Mouse (Mus musculus): Measurements from ENCODE around the gene Grid1. TPM values are rescaled to one million over a fixed set of nuclear protein-coding genes. Genes with fewer than 3 reads are reported as not detected.

The Grid1 gene
- total and polyA plus RNA-seq, 2 experiments from 2014 or later, result 10.5 to 39.4 TPM

- no peak for DNase-seq (ENCODE audit: low spot score)
- H3K9ac ChIP-seq (replicated peaks; ENCODE audit: low read length, poor library complexity, severe bottlenecking), result no peak overlapping the region
- WGBS, result 91% methylated on average over 2 of the region's 2 CpGs
- no peak for TF ChIP-seq CTCF (IDR thresholded peaks at IDR 0.05)
- no peak overlapping the region for H3K4me3 ChIP-seq (ENCODE audit: low read depth, low read length)
- H3K4me1 ChIP-seq (ENCODE audit: insufficient read depth, low read length), result no peaks in the 10 kb centered on the region; the same call in 1 of the 2 replicates
- no peak for ATAC-seq (ENCODE audit: low FRiP score)
- H3K4me2 ChIP-seq (ENCODE audit: low read depth, low read length, poor library complexity, severe bottlenecking), result no peak overlapping the region
- H3K27me3 ChIP-seq (ENCODE audit: insufficient read depth, low read length), result no peaks in the 10 kb centered on the region
- no peaks in the 10 kb centered on the region for H3K9me3 ChIP-seq (ENCODE audit: low read length)
- no peaks in the 10 kb centered on the region for H3K36me3 ChIP-seq (ENCODE audit: insufficient read depth, low read length)
- no peak overlapping the region for H3K27ac ChIP-seq (ENCODE audit: low read depth, low read length)
These were observed 300.2 kb downstream of the Grid1 start for GRCm38 (mm10) chr14:35120089-35120488.

DNA sequence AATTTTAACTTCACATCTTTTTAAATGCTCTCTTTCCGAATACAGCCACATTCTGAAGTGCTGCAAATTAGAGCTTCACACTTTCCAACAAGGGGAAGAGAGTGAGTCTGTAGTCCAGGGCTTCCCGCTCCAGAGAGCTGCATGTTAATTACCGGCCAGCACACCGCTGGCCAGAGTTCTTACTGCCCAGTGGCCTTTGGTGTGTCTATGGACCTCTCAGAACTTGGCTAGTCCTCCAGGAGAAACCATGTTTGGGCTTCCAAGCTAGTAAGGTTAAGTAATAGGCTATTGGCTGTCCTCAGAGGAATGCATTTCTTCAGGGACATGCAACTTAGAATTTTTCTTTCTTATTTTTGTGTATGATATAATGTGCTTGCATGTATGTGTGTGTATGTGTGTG lies 301.0 kb downstream of the Grid1 start:
- Histone ChIP-seq H3K27me3 (ENCODE audit: insufficient read depth, low read length) (no peaks in the 10 kb centered on the region), H3K4me2 (ENCODE audit: low read depth, low read length, poor library complexity, severe bottlenecking) (no peak overlapping the region), H3K4me1 (ENCODE audit: insufficient read depth, low read length) (no peaks in the 10 kb centered on the region; the same call in 1 of the 2 replicates), H3K9ac (replicated peaks; ENCODE audit: low read length, poor library complexity, severe bottlenecking) (no peak overlapping the region), H3K9me3 (ENCODE audit: low read length) (no peaks in the 10 kb centered on the region), H3K27ac (ENCODE audit: low read depth, low read length) (no peak overlapping the region), H3K4me3 (ENCODE audit: low read depth, low read length) (no peak overlapping the region), H3K36me3 (ENCODE audit: insufficient read depth, low read length) (no peaks in the 10 kb centered on the region)
- DNase-seq (ENCODE audit: low spot score) (no peak), ATAC-seq (ENCODE audit: low FRiP score) (no peak)
- WGBS, result 95% methylated on average over 4 of the region's 4 CpGs
- TF ChIP-seq CTCF (IDR thresholded peaks at IDR 0.05), result no peak

- Histone ChIP-seq H3K4me1 (ENCODE audit: insufficient read depth, low read length) (no peaks in the 10 kb centered on the region; the same call in 1 of the 2 replicates), H3K4me2 (ENCODE audit: low read depth, low read length, poor library complexity, severe bottlenecking) (no peak overlapping the region), H3K9ac (replicated peaks; ENCODE audit: low read length, poor library complexity, severe bottlenecking) (no peak overlapping the region), H3K4me3 (ENCODE audit: low read depth, low read length) (no peak overlapping the region), H3K9me3 (ENCODE audit: low read length) (no peaks in the 10 kb centered on the region), H3K27me3 (ENCODE audit: insufficient read depth, low read length) (no peaks in the 10 kb centered on the region), H3K27ac (ENCODE audit: low read depth, low read length) (no peak overlapping the region), H3K36me3 (ENCODE audit: insufficient read depth, low read length) (no peaks in the 10 kb centered on the region)
- DNase-seq (ENCODE audit: low spot score) (no peak), ATAC-seq (ENCODE audit: low FRiP score) (0 out of 2 replicates have a peak, but pooled peaks have one; percentile 18)
- TF ChIP-seq CTCF (IDR thresholded peaks at IDR 0.05), result no peak
- 75% methylated on average over 3 of the region's 3 CpGs for WGBS
These were observed 302.2 kb downstream of the Grid1 start for GRCm38 (mm10) chr14:35122111-35122510.

DNA sequence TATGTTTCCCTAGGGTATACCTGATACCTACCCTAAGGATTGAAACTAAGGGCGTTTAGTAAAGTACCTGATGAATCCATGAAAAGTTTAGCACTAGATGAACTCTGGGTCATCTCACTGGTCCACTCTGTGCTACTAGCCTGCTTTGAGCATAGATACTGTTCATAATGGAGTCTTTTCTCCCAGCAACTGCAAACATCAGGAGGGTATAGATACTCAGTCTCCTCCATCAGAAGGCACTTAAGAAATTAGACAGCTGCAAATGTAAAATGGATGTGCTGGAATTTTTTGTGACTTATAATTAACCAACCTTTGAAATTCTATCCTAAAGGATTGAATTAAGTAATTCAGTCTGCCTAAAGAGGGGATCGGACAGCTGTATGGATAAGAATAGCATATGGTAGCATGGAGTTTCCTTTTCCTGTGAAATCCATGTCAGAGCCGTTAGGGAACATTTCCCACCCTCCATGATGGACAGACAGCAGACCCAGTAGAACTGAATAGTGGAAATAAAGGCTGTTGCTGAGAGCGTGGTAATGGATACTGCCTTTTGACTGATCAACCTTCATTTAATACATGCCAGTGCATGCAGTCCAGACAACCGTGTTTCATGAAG lies 303.5 kb downstream of the Grid1 start:
- Histone ChIP-seq H3K9me3 (ENCODE audit: low read length) (no peaks in the 10 kb centered on the region), H3K36me3 (ENCODE audit: insufficient read depth, low read length) (no peaks in the 10 kb centered on the region), H3K4me1 (ENCODE audit: insufficient read depth, low read length) (no peaks in the 10 kb centered on the region; the same call in 1 of the 2 replicates), H3K9ac (replicated peaks; ENCODE audit: low read length, poor library complexity, severe bottlenecking) (no peak overlapping the region), H3K4me2 (ENCODE audit: low read depth, low read length, poor library complexity, severe bottlenecking) (no peak overlapping the region), H3K27ac (ENCODE audit: low read depth, low read length) (no peak overlapping the region), H3K27me3 (ENCODE audit: insufficient read depth, low read length) (no peaks in the 10 kb centered on the region), H3K4me3 (ENCODE audit: low read depth, low read length) (no peak overlapping the region)
- no peak for ATAC-seq (ENCODE audit: low FRiP score)
- 86% methylated on average over 5 of the region's 5 CpGs for WGBS
- no peak for DNase-seq (ENCODE audit: low spot score)
- TF ChIP-seq CTCF (IDR thresholded peaks at IDR 0.05), result no peak

DNA sequence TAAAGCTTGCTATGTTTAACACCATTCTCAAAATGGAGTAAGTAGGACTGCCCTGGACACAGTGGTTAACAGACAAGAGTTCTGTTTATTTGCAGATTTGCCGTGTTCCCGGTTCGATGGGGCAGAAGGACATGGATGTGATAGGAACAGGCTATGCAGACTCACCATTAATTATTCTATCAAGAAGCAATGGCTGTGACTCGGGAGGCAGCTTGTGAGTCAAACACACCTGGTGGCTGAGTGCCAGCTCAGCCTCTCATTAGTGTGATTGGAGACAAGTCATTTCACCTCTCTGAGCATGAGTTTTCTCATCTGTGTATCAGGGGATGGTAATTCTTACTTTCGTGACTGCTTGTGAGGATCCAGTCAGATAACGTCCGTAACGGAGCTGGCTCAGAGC lies 307.7 kb downstream of the Grid1 start:
- Histone ChIP-seq H3K9me3 (ENCODE audit: low read length) (no peaks in the 10 kb centered on the region), H3K4me2 (ENCODE audit: low read depth, low read length, poor library complexity, severe bottlenecking) (no peak overlapping the region), H3K4me1 (ENCODE audit: insufficient read depth, low read length) (no peaks in the 10 kb centered on the region), H3K4me3 (ENCODE audit: low read depth, low read length) (no peak overlapping the region), H3K9ac (replicated peaks; ENCODE audit: low read length, poor library complexity, severe bottlenecking) (no peak overlapping the region), H3K36me3 (ENCODE audit: insufficient read depth, low read length) (no peaks in the 10 kb centered on the region), H3K27ac (ENCODE audit: low read depth, low read length) (no peak overlapping the region), H3K27me3 (ENCODE audit: insufficient read depth, low read length) (no peaks in the 10 kb centered on the region)
- no peak for TF ChIP-seq CTCF (IDR thresholded peaks at IDR 0.05)
- no peak for ATAC-seq (ENCODE audit: low FRiP score)
- 83% methylated on average over 8 of the region's 8 CpGs for WGBS
- DNase-seq (ENCODE audit: low spot score), result peak; percentile 31

DNA sequence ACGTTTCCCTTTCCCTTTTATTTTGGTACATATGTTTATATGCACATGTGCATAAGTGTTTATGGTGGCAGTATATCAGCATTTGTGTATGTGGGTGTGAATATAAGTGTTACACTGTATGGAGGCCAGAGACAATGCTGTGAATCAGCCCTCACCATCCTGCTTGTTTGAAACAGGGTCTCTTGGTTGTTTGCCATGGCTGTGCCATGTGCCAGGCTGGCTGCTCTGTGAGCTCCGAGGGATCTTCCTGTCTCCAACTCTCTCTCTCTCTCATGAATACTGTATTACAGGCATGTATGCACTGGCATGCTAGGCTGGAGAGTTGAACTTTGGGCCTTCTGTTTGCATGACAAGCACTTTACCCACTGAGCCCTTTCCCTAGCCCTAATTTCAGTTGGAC lies 315.1 kb downstream of the Grid1 start:
- Histone ChIP-seq H3K4me2 (ENCODE audit: low read depth, low read length, poor library complexity, severe bottlenecking) (no peak overlapping the region), H3K9me3 (ENCODE audit: low read length) (no peaks in the 10 kb centered on the region), H3K36me3 (ENCODE audit: insufficient read depth, low read length) (no peaks in the 10 kb centered on the region), H3K4me3 (ENCODE audit: low read depth, low read length) (no peak overlapping the region), H3K9ac (replicated peaks; ENCODE audit: low read length, poor library complexity, severe bottlenecking) (no peak overlapping the region), H3K4me1 (ENCODE audit: insufficient read depth, low read length) (0 out of 2 replicates have a peak, but pooled peaks cover 4% of the 10 kb centered on the region), H3K27me3 (ENCODE audit: insufficient read depth, low read length) (no peaks in the 10 kb centered on the region), H3K27ac (ENCODE audit: low read depth, low read length) (no peak overlapping the region)
- no peak for TF ChIP-seq CTCF (IDR thresholded peaks at IDR 0.05)
- WGBS, result 79% methylated on average over 2 of the region's 2 CpGs
- DNase-seq (ENCODE audit: low spot score), result no peak
- ATAC-seq (ENCODE audit: low FRiP score), result no peak
